Mouse (Mus musculus): ENCODE measurements at regions not wholly inside any gene's neighbourhood (a gene's known extent, or its start where the extent isn't known, plus 50 kb on each side); places are given as distances from the start of the nearest gene placed in this dataset.

DNA sequence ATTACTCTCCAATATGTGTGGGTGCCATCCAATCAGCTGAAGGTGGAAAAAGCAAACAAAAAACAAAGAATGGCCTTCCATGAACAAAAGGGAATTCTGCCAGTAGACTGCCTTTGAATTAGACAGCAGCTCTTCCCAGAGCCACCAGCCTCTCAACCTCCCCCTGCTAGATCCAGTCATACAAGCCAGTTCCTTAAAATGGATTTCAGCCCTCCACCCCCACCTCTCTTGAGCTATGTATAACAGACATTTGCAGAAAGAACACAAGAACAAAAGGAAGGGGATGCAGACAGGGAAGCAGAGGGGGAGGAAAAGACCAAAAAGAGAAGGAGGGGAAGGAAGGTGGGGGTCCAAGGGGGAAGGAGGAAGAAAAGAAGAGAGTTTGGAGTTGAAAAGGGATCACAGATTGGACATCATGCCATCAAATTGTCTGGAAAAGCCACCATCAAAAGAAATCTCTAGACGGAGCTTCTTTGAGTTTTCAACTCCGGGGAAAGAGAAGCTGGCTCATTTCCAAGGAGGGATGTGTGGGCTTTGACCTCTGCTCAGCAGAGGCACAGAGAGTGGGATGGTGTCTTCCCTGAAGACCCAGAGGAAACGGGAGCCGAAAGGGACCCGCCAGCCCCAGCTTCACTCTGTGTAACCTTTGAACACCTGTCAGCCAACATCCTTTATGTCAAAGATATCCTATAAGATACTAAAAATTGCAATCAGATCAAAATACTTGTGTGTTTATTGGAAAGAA is 114.8 kb downstream of the Dhrs2 start:
- 77% methylated on average over 5 of the region's 5 CpGs for WGBS
- TF ChIP-seq CTCF (IDR thresholded peaks at IDR 0.05; ENCODE audit: borderline replicate concordance, control insufficient read depth, extremely low read depth, insufficient read depth, low read length, poor library complexity) (no peak), POLR2A (IDR thresholded peaks at IDR 0.05; ENCODE audit: control insufficient read depth, extremely low read depth, insufficient read depth, low read length, poor library complexity) (no peak)

DNA sequence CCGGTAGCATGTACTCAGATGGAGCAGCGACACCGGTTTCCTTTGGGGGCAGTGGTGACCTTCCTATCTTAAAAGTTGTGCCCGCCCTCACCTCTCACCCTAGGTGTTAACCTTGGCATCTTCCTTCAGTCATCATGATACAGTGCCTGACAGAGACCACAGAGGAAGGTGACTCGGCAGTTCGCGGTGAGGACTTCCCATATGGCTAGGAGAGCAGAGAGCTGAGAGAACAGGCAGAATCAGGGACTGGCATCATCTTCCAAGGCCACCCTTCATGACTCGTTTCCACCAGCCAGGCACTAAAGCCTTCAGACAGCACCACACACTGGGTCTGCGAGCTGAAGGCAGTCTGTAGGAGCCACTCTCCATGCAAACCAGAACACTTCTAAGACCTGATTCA is 116.2 kb downstream of the Dhrs2 start:
- TF ChIP-seq POLR2A (IDR thresholded peaks at IDR 0.05; ENCODE audit: control insufficient read depth, extremely low read depth, insufficient read depth, low read length, poor library complexity) = no peak
- TF ChIP-seq CTCF (IDR thresholded peaks at IDR 0.05; ENCODE audit: borderline replicate concordance, control insufficient read depth, extremely low read depth, insufficient read depth, low read length, poor library complexity) = no peak
- DNase-seq = no peak
- H3K36me3 ChIP-seq (ENCODE audit: control insufficient read depth, insufficient read depth, low read length) = no peaks in the 10 kb centered on the region
- no peak overlapping the region for H3K27ac ChIP-seq (ENCODE audit: control insufficient read depth, insufficient read depth, low read length)
- H3K4me3 ChIP-seq (ENCODE audit: control insufficient read depth, insufficient read depth, low read length) = no peak overlapping the region
- WGBS = 7% methylated on average over 9 of the region's 9 CpGs
- no peaks in the 10 kb centered on the region for H3K4me1 ChIP-seq (replicated peaks; ENCODE audit: control insufficient read depth, insufficient read depth, low read length)
- no peaks in the 10 kb centered on the region for H3K27me3 ChIP-seq (ENCODE audit: control insufficient read depth, insufficient read depth, low read length)

More for the DNA sequence above, 114.8 kb downstream of the Dhrs2 start:
- H3K36me3 ChIP-seq (ENCODE audit: control insufficient read depth, insufficient read depth, low read length) = no peaks in the 10 kb centered on the region
- no peaks in the 10 kb centered on the region for H3K27me3 ChIP-seq (ENCODE audit: control insufficient read depth, insufficient read depth, low read length)
- H3K4me1 ChIP-seq (replicated peaks; ENCODE audit: control insufficient read depth, insufficient read depth, low read length) = no peaks in the 10 kb centered on the region
- H3K27ac ChIP-seq (ENCODE audit: control insufficient read depth, insufficient read depth, low read length) = no peak overlapping the region
- DNase-seq = no peak
- H3K4me3 ChIP-seq (ENCODE audit: control insufficient read depth, insufficient read depth, low read length) = no peak overlapping the region

DNA sequence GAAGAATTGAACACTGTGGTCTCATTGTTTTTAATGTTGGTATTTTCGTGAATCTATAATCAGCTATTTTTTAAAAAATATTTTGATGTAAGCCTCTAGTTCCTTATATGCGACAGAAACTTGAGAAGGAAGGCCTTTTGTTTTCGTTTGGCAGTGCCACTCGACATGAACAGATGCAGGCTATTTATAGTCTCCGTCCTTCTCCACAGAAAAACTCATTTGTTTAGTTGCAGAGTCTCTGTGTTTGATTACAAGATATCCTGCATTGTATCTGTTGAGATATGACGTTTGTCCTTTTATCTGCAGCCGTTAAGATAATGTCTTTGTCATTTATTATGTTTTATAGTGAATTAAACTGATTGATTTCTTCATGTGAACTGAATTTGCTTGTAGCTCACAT is 116.7 kb downstream of the Dhrs2 start:
- Histone ChIP-seq H3K27ac (ENCODE audit: control insufficient read depth, insufficient read depth, low read length) (no peak overlapping the region), H3K27me3 (ENCODE audit: control insufficient read depth, insufficient read depth, low read length) (no peaks in the 10 kb centered on the region), H3K4me3 (ENCODE audit: control insufficient read depth, insufficient read depth, low read length) (no peak overlapping the region), H3K4me1 (replicated peaks; ENCODE audit: control insufficient read depth, insufficient read depth, low read length) (no peaks in the 10 kb centered on the region), H3K36me3 (ENCODE audit: control insufficient read depth, insufficient read depth, low read length) (no peaks in the 10 kb centered on the region)
- WGBS = 55% methylated on average over 7 of the region's 7 CpGs
- TF ChIP-seq POLR2A (IDR thresholded peaks at IDR 0.05; ENCODE audit: control insufficient read depth, extremely low read depth, insufficient read depth, low read length, poor library complexity) (no peak), CTCF (IDR thresholded peaks at IDR 0.05; ENCODE audit: borderline replicate concordance, control insufficient read depth, extremely low read depth, insufficient read depth, low read length, poor library complexity) (no peak)
- DNase-seq = no peak

GRCm38 (mm10) chr14:55339036-55339614 is 117.3 kb downstream of the Dhrs2 start:
- Histone ChIP-seq H3K27me3 (ENCODE audit: control insufficient read depth, insufficient read depth, low read length) (no peaks in the 10 kb centered on the region), H3K4me3 (ENCODE audit: control insufficient read depth, insufficient read depth, low read length) (no peak overlapping the region), H3K27ac (ENCODE audit: control insufficient read depth, insufficient read depth, low read length) (no peak overlapping the region), H3K36me3 (ENCODE audit: control insufficient read depth, insufficient read depth, low read length) (no peaks in the 10 kb centered on the region), H3K4me1 (replicated peaks; ENCODE audit: control insufficient read depth, insufficient read depth, low read length) (no peaks in the 10 kb centered on the region)
- TF ChIP-seq POLR2A (IDR thresholded peaks at IDR 0.05; ENCODE audit: control insufficient read depth, extremely low read depth, insufficient read depth, low read length, poor library complexity) = no peak
- no peak for TF ChIP-seq CTCF (IDR thresholded peaks at IDR 0.05; ENCODE audit: borderline replicate concordance, control insufficient read depth, extremely low read depth, insufficient read depth, low read length, poor library complexity)
- no peak for DNase-seq
- 88% methylated on average over 9 of the region's 9 CpGs for WGBS

- H3K4me1 ChIP-seq (replicated peaks; ENCODE audit: control insufficient read depth, insufficient read depth, low read length) = no peaks in the 10 kb centered on the region
These were observed 121.5 kb downstream of the Dhrs2 start for GRCm38 (mm10) chr14:55343341-55343740.

GRCm38 (mm10) chr14:55343914-55344313 is 122.1 kb downstream of the Dhrs2 start:
- WGBS = 97% methylated on average over 5 of the region's 5 CpGs
- Histone ChIP-seq H3K4me3 (ENCODE audit: control insufficient read depth, insufficient read depth, low read length) (no peak overlapping the region), H3K27me3 (ENCODE audit: control insufficient read depth, insufficient read depth, low read length) (no peaks in the 10 kb centered on the region), H3K36me3 (ENCODE audit: control insufficient read depth, insufficient read depth, low read length) (no peaks in the 10 kb centered on the region), H3K27ac (ENCODE audit: control insufficient read depth, insufficient read depth, low read length) (no peak overlapping the region), H3K4me1 (replicated peaks; ENCODE audit: control insufficient read depth, insufficient read depth, low read length) (no peaks in the 10 kb centered on the region)
- no peak for TF ChIP-seq POLR2A (IDR thresholded peaks at IDR 0.05; ENCODE audit: control insufficient read depth, extremely low read depth, insufficient read depth, low read length, poor library complexity)
- no peak for DNase-seq

More at GRCm38 (mm10) chr14:55343341-55343740, 121.5 kb downstream of the Dhrs2 start:
- no peak for TF ChIP-seq POLR2A (IDR thresholded peaks at IDR 0.05; ENCODE audit: control insufficient read depth, extremely low read depth, insufficient read depth, low read length, poor library complexity)
- TF ChIP-seq CTCF (IDR thresholded peaks at IDR 0.05; ENCODE audit: borderline replicate concordance, control insufficient read depth, extremely low read depth, insufficient read depth, low read length, poor library complexity) = no peak
- no peaks in the 10 kb centered on the region for H3K36me3 ChIP-seq (ENCODE audit: control insufficient read depth, insufficient read depth, low read length)
- DNase-seq = no peak
- no peak overlapping the region for H3K4me3 ChIP-seq (ENCODE audit: control insufficient read depth, insufficient read depth, low read length)
- H3K27ac ChIP-seq (ENCODE audit: control insufficient read depth, insufficient read depth, low read length) = no peak overlapping the region
- H3K27me3 ChIP-seq (ENCODE audit: control insufficient read depth, insufficient read depth, low read length) = no peaks in the 10 kb centered on the region
- 88% methylated on average over 1 of the region's 1 CpGs for WGBS
